Mouse (Mus musculus): ENCODE measurements around the gene Gabarap. TPM values are rescaled to one million over a fixed set of nuclear protein-coding genes. Genes with fewer than 3 reads are reported as not detected.
A peak's percentile ranks its signal among the peaks of the same experiment; 100 is the strongest.

Gabarap gene
- polyA plus RNA-seq, 1 experiment from 2014 or later, result 1,136 TPM

GRCm38 (mm10) chr11:70026689-70027088, 35.7 kb downstream of the Gabarap start:
- WGBS, result 9% methylated on average over 19 of the region's 19 CpGs
- TF ChIP-seq CTCF (IDR thresholded peaks at IDR 0.05; ENCODE audit: low read depth), result no peak

GRCm38 (mm10) chr11:70027397-70027796, 36.5 kb downstream of the Gabarap start:
- Histone ChIP-seq H3K9me3 (ENCODE audit: control insufficient read depth) (no peaks in the 10 kb centered on the region), H3K27me3 (replicated peaks; ENCODE audit: control insufficient read depth, insufficient read depth, low read length) (peaks cover 27% of the 10 kb centered on the region), H3K4me3 (ENCODE audit: low read depth, low read length) (peak overlapping the region; percentile 24), H3K27ac (ENCODE audit: low read depth, low read length) (no peak overlapping the region), H3K36me3 (ENCODE audit: control insufficient read depth, insufficient read depth) (peaks cover 10% of the 10 kb centered on the region; the same call in 1 of the 2 replicates), H3K4me1 (replicated peaks; ENCODE audit: control insufficient read depth, insufficient read depth, low read length) (peaks cover 8% of the 10 kb centered on the region), H3K4me2 (replicated peaks; ENCODE audit: low read depth) (peak overlapping the region; percentile 55), H3K9ac (ENCODE audit: low read depth, low read length) (no peak overlapping the region)
- no peak for TF ChIP-seq CTCF (IDR thresholded peaks at IDR 0.05; ENCODE audit: low read depth)
- WGBS, result 60% methylated on average over 9 of the region's 9 CpGs
- ATAC-seq, result no peak

More at GRCm38 (mm10) chr11:70026689-70027088, 35.7 kb downstream of the Gabarap start:
- Histone ChIP-seq H3K9ac (ENCODE audit: low read depth, low read length) (no peak overlapping the region), H3K4me1 (replicated peaks; ENCODE audit: control insufficient read depth, insufficient read depth, low read length) (peaks cover 8% of the 10 kb centered on the region), H3K9me3 (ENCODE audit: control insufficient read depth) (no peaks in the 10 kb centered on the region), H3K36me3 (ENCODE audit: control insufficient read depth, insufficient read depth) (peaks cover 5% of the 10 kb centered on the region; the same call in 1 of the 2 replicates), H3K27ac (ENCODE audit: low read depth, low read length) (peak overlapping the region; percentile 21; the same call in 1 of the 2 replicates), H3K27me3 (replicated peaks; ENCODE audit: control insufficient read depth, insufficient read depth, low read length) (peaks cover 28% of the 10 kb centered on the region), H3K4me2 (replicated peaks; ENCODE audit: low read depth) (peak overlapping the region; percentile 55), H3K4me3 (ENCODE audit: low read depth, low read length) (peak overlapping the region; percentile 24)
- ATAC-seq, result peak; percentile 36; the same call in 1 of the 2 replicates

GRCm38 (mm10) chr11:70028401-70029129, 37.6 kb downstream of the Gabarap start:
- Histone ChIP-seq H3K9ac (ENCODE audit: low read depth, low read length) (no peak overlapping the region), H3K4me1 (replicated peaks; ENCODE audit: control insufficient read depth, insufficient read depth, low read length) (peaks cover 8% of the 10 kb centered on the region), H3K27me3 (replicated peaks; ENCODE audit: control insufficient read depth, insufficient read depth, low read length) (peaks cover 18% of the 10 kb centered on the region), H3K36me3 (ENCODE audit: control insufficient read depth, insufficient read depth) (peaks cover 10% of the 10 kb centered on the region; the same call in 1 of the 2 replicates), H3K4me2 (replicated peaks; ENCODE audit: low read depth) (peak overlapping the region; percentile 47), H3K9me3 (ENCODE audit: control insufficient read depth) (no peaks in the 10 kb centered on the region), H3K4me3 (ENCODE audit: low read depth, low read length) (no peak overlapping the region; the same call in 1 of the 2 replicates), H3K27ac (ENCODE audit: low read depth, low read length) (no peak overlapping the region; the same call in 1 of the 2 replicates)
- no peak for TF ChIP-seq CTCF (IDR thresholded peaks at IDR 0.05; ENCODE audit: low read depth)
- ATAC-seq, result no peak
- WGBS, result 23% methylated on average over 12 of the region's 12 CpGs

GRCm38 (mm10) chr11:70029130-70029801, 38.3 kb downstream of the Gabarap start:
- Histone ChIP-seq H3K4me1 (replicated peaks; ENCODE audit: control insufficient read depth, insufficient read depth, low read length) (peaks cover 5% of the 10 kb centered on the region), H3K27ac (ENCODE audit: low read depth, low read length) (no peak overlapping the region; the same call in 1 of the 2 replicates), H3K4me3 (ENCODE audit: low read depth, low read length) (peak overlapping the region; percentile 11), H3K9me3 (ENCODE audit: control insufficient read depth) (no peaks in the 10 kb centered on the region), H3K27me3 (replicated peaks; ENCODE audit: control insufficient read depth, insufficient read depth, low read length) (peaks cover 17% of the 10 kb centered on the region; the same call in 1 of the 2 replicates), H3K9ac (ENCODE audit: low read depth, low read length) (no peak overlapping the region), H3K4me2 (replicated peaks; ENCODE audit: low read depth) (peak overlapping the region; percentile 47), H3K36me3 (ENCODE audit: control insufficient read depth, insufficient read depth) (peaks cover 10% of the 10 kb centered on the region; the same call in 1 of the 2 replicates)
- TF ChIP-seq CTCF (IDR thresholded peaks at IDR 0.05; ENCODE audit: low read depth), result no peak
- WGBS, result 2% methylated on average over 20 of the region's 20 CpGs
- peak; percentile 41; the same call in 1 of the 2 replicates for ATAC-seq

- WGBS, result 41% methylated on average over 11 of the region's 11 CpGs
- H3K4me3 ChIP-seq (ENCODE audit: low read depth, low read length), result no peak overlapping the region
- peaks cover 10% of the 10 kb centered on the region; the same call in 1 of the 2 replicates for H3K36me3 ChIP-seq (ENCODE audit: control insufficient read depth, insufficient read depth)
- no peaks in the 10 kb centered on the region for H3K9me3 ChIP-seq (ENCODE audit: control insufficient read depth)
- H3K27me3 ChIP-seq (replicated peaks; ENCODE audit: control insufficient read depth, insufficient read depth, low read length), result peaks cover 12% of the 10 kb centered on the region; the same call in 1 of the 2 replicates
- peak overlapping the region; percentile 47 for H3K4me2 ChIP-seq (replicated peaks; ENCODE audit: low read depth)
- H3K9ac ChIP-seq (ENCODE audit: low read depth, low read length), result no peak overlapping the region
- peaks cover 5% of the 10 kb centered on the region for H3K4me1 ChIP-seq (replicated peaks; ENCODE audit: control insufficient read depth, insufficient read depth, low read length)
- H3K27ac ChIP-seq (ENCODE audit: low read depth, low read length), result no peak overlapping the region
- no peak for ATAC-seq
- TF ChIP-seq CTCF (IDR thresholded peaks at IDR 0.05; ENCODE audit: low read depth), result no peak
These were observed 39.0 kb downstream of the Gabarap start for GRCm38 (mm10) chr11:70029829-70030550.

All from intestine, postnatal 0 days (tissue).